Mouse (Mus musculus): ENCODE results near the gene Tmco2. TPM values are rescaled to one million over a fixed set of nuclear protein-coding genes. Genes with fewer than 3 reads are reported as not detected.

The Tmco2 gene
- polyA plus RNA-seq, 1 experiment from 2014 or later: not detected

- no peak overlapping the region for H3K4me3 ChIP-seq
- no peak overlapping the region for H3K4me2 ChIP-seq (replicated peaks)
- WGBS: 50% methylated on average over 3 of the region's 3 CpGs
- no peak overlapping the region for H3K9ac ChIP-seq (replicated peaks)
- peaks cover 22% of the 10 kb centered on the region for H3K36me3 ChIP-seq
- no peak overlapping the region for H3K27ac ChIP-seq (replicated peaks)
- ATAC-seq (ENCODE audit: low FRiP score, low read depth): no peak
- H3K27me3 ChIP-seq: peaks cover 23% of the 10 kb centered on the region
- no peaks in the 10 kb centered on the region for H3K9me3 ChIP-seq
- H3K4me1 ChIP-seq: peaks cover 13% of the 10 kb centered on the region; the same call in 1 of the 2 replicates
Measured at GRCm38 (mm10) chr4:121056342-121056741, 52.7 kb downstream of the Tmco2 start.

Other genes with a start within 250 kb of the Tmco2 start
- gene Exo5, start 184.2 kb downstream of the Tmco2 start, polyA plus RNA-seq (2016; fragmentation: Nextera tagmentation; extraction: Ambion mirVana): 34.6 and 34.8 TPM in 2 replicates
- gene Zfp69, start 157.5 kb downstream of the Tmco2 start, polyA plus RNA-seq (2016; fragmentation: Nextera tagmentation; extraction: Ambion mirVana): 11.2 and 12.2 TPM in 2 replicates
- 30.7 and 34.0 TPM in 2 replicates for gene Smap2, start 92.0 kb downstream of the Tmco2 start, polyA plus RNA-seq (2016; fragmentation: Nextera tagmentation; extraction: Ambion mirVana)
- gene Col9a2, start 69.8 kb downstream of the Tmco2 start, polyA plus RNA-seq (2016; fragmentation: Nextera tagmentation; extraction: Ambion mirVana): 9.8 and 17.9 TPM in 2 replicates
- 29.8 and 32.0 TPM in 2 replicates for gene Zmpste24, start 11.0 kb downstream of the Tmco2 start, polyA plus RNA-seq (2016; fragmentation: Nextera tagmentation; extraction: Ambion mirVana)
- 35.6 and 38.3 TPM in 2 replicates for gene Rlf, start 105.9 kb upstream of the Tmco2 start, polyA plus RNA-seq (2016; fragmentation: Nextera tagmentation; extraction: Ambion mirVana)
- not detected in 2 replicates for gene Gm12888, start 215.7 kb upstream of the Tmco2 start, polyA plus RNA-seq (2016; fragmentation: Nextera tagmentation; extraction: Ambion mirVana)